Mouse (Mus musculus): ENCODE measurements around the gene Crxos.

- TF ChIP-seq POLR2A (IDR thresholded peaks at IDR 0.05; ENCODE audit: insufficient read depth, low read length) (no peak), CTCF (IDR thresholded peaks at IDR 0.05; ENCODE audit: low read depth, low read length) (no peak)
Observed at GRCm38 (mm10) chr7:15884127-15884526, 1.7 kb downstream of the Crxos start.
